In genomic region chr8:84973803-84974542, GRCm38 (mm10) we compare ENCODE assay signal across 9 mouse cellular contexts. TPM values are rescaled to one million over a fixed set of nuclear protein-coding genes. Genes with fewer than 3 reads are reported as not detected.
DNase-seq lines count a peak whose midpoint lies in the region; ATAC-seq and TF ChIP-seq lines count a peak whose summit lies in the region.
"Had no signal": no experiment of that assay in that cellular context is flagged by ENCODE, and none has a peak within 500 bp of the region (broad histone marks: within the 10 kb centered on the region; RNA-seq: fewer than 3 reads in every experiment).

No protein-coding gene starts in this region.

- H3K9ac ChIP-seq in lung, postnatal 0 days (replicated peaks; ENCODE audit: low read depth), result no peak overlapping the region

- TF ChIP-seq EP300 in lung, postnatal 0 days (IDR thresholded peaks at IDR 0.05), result no peak

- ATAC-seq in lung, postnatal 0 days, result no peak

- no peak overlapping the region for H3K27ac ChIP-seq in lung, postnatal 0 days (ENCODE audit: low read length)

- peaks cover 12% of the 10 kb centered on the region; the same call in 1 of the 2 replicates for H3K4me1 ChIP-seq in lung, postnatal 0 days (ENCODE audit: insufficient read depth, low read depth, low read length)

- no peak overlapping the region for H3K4me3 ChIP-seq in lung, postnatal 0 days (ENCODE audit: low read depth, low read length)

- DNase-seq in cerebellum, adult 18-20 months, result peak; percentile 63 to 68
- no peak for DNase-seq in cerebellum, adult 11 months
- DNase-seq in ovary, adult 18-20 months (ENCODE audit: low spot score), result peak; percentile 59
- no peak for DNase-seq in ovary, postnatal 14 days (ENCODE audit: low spot score)
- DNase-seq in embryo, embryonic 11 days, result peak; percentile 76
- DNase-seq in kidney, adult 9 months, result peak; percentile 79
- DNase-seq in lung, postnatal 0 days (ENCODE audit: low spot score), result peak; percentile 91
- peak; percentile 67 for DNase-seq in thymus, postnatal 25 days

- no peak overlapping the region for H3K4me2 ChIP-seq in lung, postnatal 0 days (replicated peaks; ENCODE audit: low read depth, low read length)

- H3K27me3 ChIP-seq in lung, postnatal 0 days (replicated peaks; ENCODE audit: insufficient read depth, low read length), result no peaks in the 10 kb centered on the region

- WGBS in lung, postnatal 0 days, result 53% methylated on average over 4 of the region's 4 CpGs

- H3K9me3 ChIP-seq in lung, postnatal 0 days (ENCODE audit: low read length), result no peaks in the 10 kb centered on the region

- TF ChIP-seq CTCF in lung, postnatal 0 days (IDR thresholded peaks at IDR 0.05), result peak; percentile 96

- H3K36me3 ChIP-seq in lung, postnatal 0 days (ENCODE audit: insufficient read depth, low read length), result peaks cover 3% of the 10 kb centered on the region; the same call in 1 of the 2 replicates

RNA-seq across cellular contexts. Expression of gene Rnaseh2a, which starts 4.4 kb away (rescaled TPM):
- 46.4 and 55.7 TPM in 2 replicates for polyA plus RNA-seq in lung, postnatal 0 days (2015; fragmentation: Nextera tagmentation; extraction: Ambion mirVana)

RNA-seq across cellular contexts. Expression of gene Junb, which starts 4.5 kb away (rescaled TPM):
- polyA plus RNA-seq in lung, postnatal 0 days (2015; fragmentation: Nextera tagmentation; extraction: Ambion mirVana), result 69.0 and 126 TPM in 2 replicates

RNA-seq across cellular contexts. Expression of gene Prdx2, which starts 4.6 kb away (rescaled TPM):
- polyA plus RNA-seq in lung, postnatal 0 days (2015; fragmentation: Nextera tagmentation; extraction: Ambion mirVana), result 337 and 356 TPM in 2 replicates

RNA-seq across cellular contexts. Expression of gene Gm49661, which starts 4.7 kb away (rescaled TPM):
- 1.1 TPM in 1 of 2 replicates, not detected in the other for polyA plus RNA-seq in lung, postnatal 0 days (2015; fragmentation: Nextera tagmentation; extraction: Ambion mirVana)
- polyA plus RNA-seq: C2C12 had no signal

RNA-seq across cellular contexts. Expression of gene Hook2, which starts 16.4 kb away (rescaled TPM):
- 19.2 and 22.3 TPM in 2 replicates for polyA plus RNA-seq in lung, postnatal 0 days (2015; fragmentation: Nextera tagmentation; extraction: Ambion mirVana)

Comparison
In these comparisons a context has a peak if more than half of its experiments do, and no peak if none do; other contexts are left out.
1. DNase-seq: peak in cerebellum, adult 18-20 months (2 of 2), ovary, adult 18-20 months (single experiment), embryo, embryonic 11 days (single experiment), kidney, adult 9 months (single experiment), lung, postnatal 0 days (single experiment) and thymus, postnatal 25 days (single experiment); none in cerebellum, adult 11 months (single experiment) and ovary, postnatal 14 days (single experiment).